Mouse (Mus musculus) frontal cortex, postnatal 36 days (tissue): ENCODE measurements around the gene Smc1b.

ENCODE experiments used
- DNase-seq, 2 experiments: peaks; one replicate each; pipeline ENCODE4 v3.0.0; 2022; ENCODE audit warnings: low spot score in 2 of 2

Gene Smc1b

GRCm38 (mm10) chr15:85131275-85132192, at the start of gene Smc1b, which contains the start of gene Ribc2:
Smc1b (minus strand) TSS chr15:85131964.
Ribc2 (plus strand) TSS chr15:85132078.
- peak; percentile 70 to 79 for DNase-seq

DNA sequence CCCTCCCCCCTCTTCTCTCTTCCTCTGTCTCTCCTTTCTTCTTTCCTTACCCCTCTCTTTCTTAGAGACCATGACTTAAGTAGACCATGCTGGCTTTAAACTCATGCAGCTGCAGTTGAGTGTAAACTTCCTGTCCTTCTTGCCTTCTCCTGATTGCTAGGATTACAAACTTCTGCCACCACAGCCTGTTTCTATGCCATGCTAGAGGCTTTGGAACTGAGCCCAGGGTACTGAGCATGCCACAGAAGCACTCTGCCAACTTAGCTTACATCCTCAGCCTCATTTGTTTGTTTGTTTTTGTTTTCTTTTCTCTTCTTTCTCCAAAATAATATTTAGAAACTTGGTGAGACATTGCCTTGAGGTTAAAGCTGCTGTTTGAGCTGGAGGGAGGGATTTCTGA, 48.6 kb upstream of the Smc1b start:
- no peak for DNase-seq

- DNase-seq: no peak
Observed at GRCm38 (mm10) chr15:85179528-85180180, 47.9 kb upstream of the Smc1b start.

DNA sequence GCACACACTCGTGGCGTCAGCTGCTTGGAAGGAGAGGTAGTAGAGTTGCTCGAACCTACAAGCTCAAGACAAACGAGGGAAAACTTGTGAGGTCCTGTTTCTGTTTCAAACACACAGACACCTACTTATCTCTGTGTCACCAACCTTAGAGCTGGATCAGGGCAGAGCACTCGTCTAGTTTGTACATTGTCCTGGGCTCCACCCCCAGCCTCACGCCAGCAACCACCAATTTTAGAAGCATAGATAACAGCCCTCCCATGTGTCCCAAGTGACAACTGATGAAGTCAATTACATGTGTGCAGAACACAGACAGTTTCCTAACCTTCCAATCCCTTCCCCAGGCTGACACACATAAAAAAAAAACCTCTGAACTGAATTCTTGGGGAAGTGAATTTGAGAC, 46.4 kb upstream of the Smc1b start:
- DNase-seq: no peak

GRCm38 (mm10) chr15:85177576-85177975, 45.8 kb upstream of the Smc1b start:
- no peak for DNase-seq

GRCm38 (mm10) chr15:85174060-85174459, 42.3 kb upstream of the Smc1b start:
- DNase-seq: no peak

DNA sequence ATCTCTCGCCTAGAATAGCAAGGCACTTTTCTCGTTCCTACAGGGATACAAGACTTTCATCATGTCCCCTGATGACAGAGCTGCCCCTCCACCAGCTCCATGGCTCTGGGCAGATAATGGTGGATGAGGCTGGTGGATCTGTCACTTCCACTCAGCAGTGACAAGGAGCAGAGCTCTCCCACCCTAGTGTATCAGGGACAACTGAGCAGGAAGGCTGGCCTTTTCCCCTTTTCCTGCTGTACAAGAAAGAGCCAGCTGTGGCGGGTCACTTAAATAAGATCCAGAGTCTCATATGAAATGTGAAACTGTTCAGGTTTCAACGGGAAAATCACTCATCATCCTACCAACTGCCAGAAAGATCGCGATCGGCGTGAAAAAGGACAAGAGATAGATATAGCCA, 41.7 kb upstream of the Smc1b start:
- DNase-seq: no peak

GRCm38 (mm10) chr15:85172054-85172453, 40.3 kb upstream of the Smc1b start:
- DNase-seq: no peak

DNA sequence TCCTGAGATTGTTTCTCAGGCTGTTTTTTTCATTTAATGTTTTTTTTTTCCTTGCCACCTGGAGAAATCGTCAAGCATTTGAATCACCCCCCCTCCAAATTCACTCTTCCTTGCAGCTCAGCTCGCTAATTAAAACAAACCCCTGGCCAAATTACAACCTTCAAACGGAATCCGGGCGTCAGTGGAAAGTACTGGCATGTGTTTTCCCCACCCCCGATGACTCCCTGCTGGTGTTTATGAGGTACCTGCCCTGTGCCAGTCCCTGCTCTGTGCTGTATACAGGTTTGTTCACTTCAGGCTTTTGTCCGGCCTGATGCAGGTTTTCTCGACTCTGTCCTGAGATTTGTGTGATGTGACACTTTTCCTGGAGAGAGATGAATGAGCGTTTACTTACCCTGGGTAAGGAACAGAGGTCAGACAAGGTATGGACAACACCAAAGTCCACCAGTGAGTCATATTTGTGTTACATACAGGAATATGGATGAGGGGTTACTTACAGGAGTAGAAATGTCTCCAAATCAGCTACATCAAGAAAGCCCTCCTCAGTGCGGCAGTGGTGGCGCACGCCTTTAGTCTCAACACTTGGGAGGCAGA, 35.4 kb upstream of the Smc1b start:
- DNase-seq: no peak

- no peak for DNase-seq
Observed at GRCm38 (mm10) chr15:85166433-85166933, 34.7 kb upstream of the Smc1b start.

GRCm38 (mm10) chr15:85162693-85163663, 31.2 kb upstream of the Smc1b start:
- DNase-seq: no peak

DNA sequence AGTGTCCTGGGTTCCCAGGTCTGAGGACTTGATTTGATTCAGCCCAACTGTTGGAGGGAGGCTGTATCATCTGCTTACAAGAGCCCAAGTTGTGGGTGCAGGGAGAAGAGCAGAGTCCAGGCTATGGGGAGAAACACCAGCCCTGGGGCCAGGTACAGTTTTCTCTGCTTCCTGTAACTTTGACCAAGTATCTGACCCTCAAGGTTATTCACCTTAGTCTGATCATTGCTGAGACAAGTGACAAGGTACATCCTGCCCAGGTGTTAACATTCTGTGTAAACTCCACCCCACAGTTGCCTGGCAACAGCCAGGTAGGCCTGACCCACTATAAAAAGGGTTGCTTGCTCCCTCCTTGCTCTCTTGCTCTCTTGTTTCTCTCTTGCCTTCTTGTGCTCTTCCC, 29.7 kb upstream of the Smc1b start:
- DNase-seq: no peak

DNA sequence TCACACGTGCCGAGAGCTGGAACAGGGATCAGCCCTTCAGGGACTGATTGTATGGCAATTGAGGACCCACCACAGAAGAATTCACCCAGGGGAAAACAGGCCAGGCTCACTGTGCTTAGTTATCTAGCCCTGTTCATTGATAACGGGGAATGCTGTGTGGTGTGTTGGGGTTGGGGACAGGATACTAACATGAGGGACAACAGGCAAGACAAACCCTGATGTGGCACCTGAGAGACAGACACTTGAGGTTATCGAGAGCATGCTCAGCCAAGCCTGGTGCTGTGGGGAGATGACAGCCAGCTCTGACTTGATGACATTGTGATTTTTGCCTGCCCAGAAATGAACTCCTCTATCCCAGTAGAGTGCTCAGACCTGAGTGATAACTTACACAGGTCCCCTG, 24.4 kb upstream of the Smc1b start:
- DNase-seq: no peak

- DNase-seq: no peak
Observed at GRCm38 (mm10) chr15:85154091-85154490, 22.3 kb upstream of the Smc1b start.

DNA sequence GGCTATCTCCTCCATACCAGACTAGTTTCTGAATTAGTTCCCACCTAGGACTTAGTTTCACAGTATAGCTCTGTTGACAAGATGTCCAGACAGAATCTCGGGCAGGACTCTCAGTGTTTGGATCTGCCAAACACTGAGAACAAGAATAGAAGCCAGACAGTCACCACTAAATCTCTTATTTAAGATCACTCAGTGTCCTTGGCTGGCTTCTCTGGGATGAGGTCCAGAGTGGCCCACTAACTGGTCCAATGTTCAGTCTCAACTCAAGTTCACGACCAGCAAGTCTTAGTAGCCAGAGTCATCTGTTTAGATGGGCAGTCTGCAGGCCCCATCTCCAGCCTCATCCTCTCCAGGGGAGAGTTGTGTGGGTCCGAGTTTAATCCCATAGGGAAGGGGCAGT, 20.8 kb upstream of the Smc1b start:
- no peak for DNase-seq

DNA sequence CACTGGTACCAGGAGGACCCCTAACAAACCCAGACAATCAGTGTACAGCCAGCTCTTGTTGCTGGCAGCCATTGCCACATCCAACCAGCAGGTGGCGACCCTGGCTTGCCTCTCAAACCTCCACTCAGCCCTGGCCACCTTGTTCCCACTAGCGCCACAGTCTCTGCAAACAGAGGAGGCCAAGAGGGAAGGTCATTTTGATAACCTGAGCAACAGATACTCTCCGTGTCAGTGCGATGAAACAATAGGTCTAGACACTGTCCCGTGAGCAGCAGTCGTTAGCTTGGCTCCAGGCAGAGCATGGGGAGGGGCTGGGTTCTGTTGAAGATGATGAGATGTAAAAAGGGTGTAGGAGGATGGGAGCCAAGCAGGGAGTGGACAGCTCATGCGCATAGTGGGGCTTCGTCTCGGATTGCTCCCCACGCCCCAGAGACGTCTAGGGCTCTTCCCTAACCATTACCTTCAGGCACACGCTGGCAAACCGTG, 19.7 kb upstream of the Smc1b start:
- peak; percentile 76 to 77 for DNase-seq

DNA sequence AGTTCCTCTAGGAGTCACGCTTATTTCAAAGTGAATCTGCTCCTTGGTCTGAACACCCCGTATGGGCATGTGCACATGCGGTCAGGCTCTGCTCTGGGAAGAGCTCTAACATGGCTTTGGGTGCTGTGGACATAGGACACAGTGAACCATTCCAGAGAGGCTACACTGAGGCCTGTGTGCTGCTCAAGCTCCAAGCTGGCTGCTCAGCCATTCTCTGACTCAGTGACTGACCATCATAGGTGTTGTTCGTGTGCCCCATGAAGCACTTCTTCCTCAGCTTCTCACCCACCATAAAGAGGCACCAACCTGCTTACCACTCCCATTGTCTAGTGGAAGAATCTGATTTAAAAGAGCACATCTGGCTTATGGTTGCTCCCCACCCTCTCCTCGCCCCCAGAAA, 12.5 kb upstream of the Smc1b start:
- DNase-seq: no peak

GRCm38 (mm10) chr15:85143747-85144146, 12.0 kb upstream of the Smc1b start:
- DNase-seq: no peak

- no peak for DNase-seq
Observed at GRCm38 (mm10) chr15:85143161-85143560, 11.4 kb upstream of the Smc1b start.

- DNase-seq: no peak
Observed at GRCm38 (mm10) chr15:85142441-85142840, 10.7 kb upstream of the Smc1b start.

GRCm38 (mm10) chr15:85141290-85141689, 9.5 kb upstream of the Smc1b start:
- DNase-seq: no peak
